24 mouse cellular contexts compared by ENCODE assay signal in the genomic region with DNA sequence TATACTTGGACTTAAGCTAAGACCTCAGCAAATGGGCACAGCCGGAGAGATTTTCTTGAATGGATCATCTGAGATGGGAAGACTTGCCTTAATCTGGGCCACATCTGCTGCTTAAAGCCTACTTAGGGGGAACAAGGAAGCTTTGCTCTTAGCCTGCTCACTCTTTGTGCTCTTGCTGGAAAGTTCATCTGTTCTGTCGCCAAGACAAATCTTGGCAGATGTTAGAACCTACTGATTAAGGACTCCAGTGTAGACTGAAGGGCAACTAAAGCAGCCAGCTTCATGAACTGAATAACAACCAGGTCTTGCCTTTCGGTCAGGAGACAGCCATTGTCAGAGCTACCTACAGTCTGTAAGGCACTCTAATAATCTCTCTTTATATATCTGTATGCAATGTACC.
DNase-seq lines count a peak whose midpoint lies in the region; ATAC-seq and TF ChIP-seq lines count a peak whose summit lies in the region.
"Had no signal": no experiment of that assay in that cellular context is flagged by ENCODE, and none has a peak within 500 bp of the region (broad histone marks: within the 10 kb centered on the region; RNA-seq: fewer than 3 reads in every experiment).

No protein-coding gene starts in this region.

- ATAC-seq in forebrain, postnatal 0 days, result peak; percentile 53
- no peak for ATAC-seq in forebrain, embryonic 12.5 days (ENCODE audit: low FRiP score)
- ATAC-seq: forebrain, embryonic 16.5 days; lung, postnatal 0 days; midbrain, embryonic 13.5 days; Patski had no signal

- H3K4me2 ChIP-seq in forebrain, postnatal 0 days (ENCODE audit: low read depth), result no peak overlapping the region
- H3K4me2 ChIP-seq in forebrain, embryonic 12.5 days, result no peak overlapping the region
- H3K4me2 ChIP-seq: embryonic facial prominence, embryonic 13.5 days; limb, embryonic 13.5 days; liver, embryonic 15.5 days; midbrain, embryonic 13.5 days; neural tube, embryonic 13.5 days had no signal

- H3K36me3 ChIP-seq in forebrain, postnatal 0 days (ENCODE audit: insufficient read depth), result peaks cover 15% of the 10 kb centered on the region
- peaks cover 11% of the 10 kb centered on the region for H3K36me3 ChIP-seq in forebrain, embryonic 12.5 days (replicated peaks)
- H3K36me3 ChIP-seq: liver, embryonic 15.5 days had no signal

- no peak for TF ChIP-seq CTCF in forebrain, postnatal 0 days (IDR thresholded peaks at IDR 0.05; ENCODE audit: low read depth)

- H3K27ac ChIP-seq in forebrain, postnatal 0 days (ENCODE audit: low read depth, low read length), result no peak overlapping the region
- no peak overlapping the region for H3K27ac ChIP-seq in forebrain, embryonic 12.5 days
- H3K27ac ChIP-seq: embryonic facial prominence, embryonic 13.5 days; heart, adult 2 months; kidney, postnatal 0 days; limb, embryonic 13.5 days; liver, embryonic 15.5 days; midbrain, embryonic 13.5 days; neural tube, embryonic 13.5 days had no signal

- DNase-seq in forebrain, postnatal 0 days, result peak; percentile 1
- DNase-seq in left cerebral cortex, adult 11 months (ENCODE audit: low spot score), result peak; percentile 7
- no peak for DNase-seq in left cerebral cortex, postnatal 4 days
- DNase-seq in right cerebral cortex, postnatal 10 days (ENCODE audit: low spot score in 2 of 2), result peak; percentile 45 to 74
- no peak for DNase-seq in right cerebral cortex, postnatal 4 days
- no peak for DNase-seq in MN1 (ENCODE audit: low spot score)
- no peak for DNase-seq in spleen, postnatal 36 days (ENCODE audit: low spot score in 2 of 2)
- DNase-seq: adrenal gland, postnatal 10 days; cerebellum, adult 11 months; gastrocnemius, postnatal 14 days; heart, adult 2 months; heart, postnatal 36 days; kidney, adult 11 months; thymus, postnatal 14 days had no signal

- no peaks in the 10 kb centered on the region for H3K4me1 ChIP-seq in forebrain, postnatal 0 days (ENCODE audit: insufficient read depth)
- H3K4me1 ChIP-seq in forebrain, embryonic 12.5 days, result no peaks in the 10 kb centered on the region
- H3K4me1 ChIP-seq: embryonic facial prominence, embryonic 13.5 days; limb, embryonic 13.5 days; liver, embryonic 15.5 days; midbrain, embryonic 13.5 days; neural tube, embryonic 13.5 days had no signal

- H3K27me3 ChIP-seq in forebrain, postnatal 0 days (ENCODE audit: insufficient read depth, low read length), result no peaks in the 10 kb centered on the region
- no peaks in the 10 kb centered on the region for H3K27me3 ChIP-seq in forebrain, embryonic 12.5 days
- H3K27me3 ChIP-seq: embryonic facial prominence, embryonic 13.5 days; limb, embryonic 13.5 days; liver, embryonic 15.5 days; midbrain, embryonic 13.5 days; neural tube, embryonic 13.5 days; Patski had no signal

- H3K9ac ChIP-seq in forebrain, postnatal 0 days, result no peak overlapping the region
- H3K9ac ChIP-seq in forebrain, embryonic 12.5 days, result no peak overlapping the region
- H3K9ac ChIP-seq: embryonic facial prominence, embryonic 13.5 days; limb, embryonic 13.5 days; liver, embryonic 15.5 days; midbrain, embryonic 13.5 days; neural tube, embryonic 13.5 days had no signal

- intact Hi-C loops in left cerebral cortex, postnatal 4 days (cut with DNase I), result no loop called here

- WGBS in forebrain, postnatal 0 days, result 72% methylated on average over 3 of the region's 3 CpGs
- 90% methylated on average over 3 of the region's 3 CpGs for WGBS in forebrain, embryonic 12.5 days

- H3K9me3 ChIP-seq in forebrain, postnatal 0 days (ENCODE audit: low read length), result no peaks in the 10 kb centered on the region
- H3K9me3 ChIP-seq in forebrain, embryonic 12.5 days, result no peaks in the 10 kb centered on the region
- H3K9me3 ChIP-seq: embryonic facial prominence, embryonic 13.5 days; limb, embryonic 13.5 days; liver, embryonic 15.5 days; midbrain, embryonic 13.5 days; neural tube, embryonic 13.5 days had no signal

- H3K4me3 ChIP-seq in forebrain, postnatal 0 days (ENCODE audit: low read depth, low read length), result no peak overlapping the region
- no peak overlapping the region for H3K4me3 ChIP-seq in forebrain, embryonic 12.5 days (replicated peaks)
- H3K4me3 ChIP-seq: embryonic facial prominence, embryonic 13.5 days; heart, adult 2 months; limb, embryonic 13.5 days; liver, embryonic 15.5 days; midbrain, embryonic 13.5 days; neural tube, embryonic 13.5 days had no signal

Comparison
In these comparisons a context has a peak if more than half of its experiments do, and no peak if none do; other contexts are left out.
1. DNase-seq: peak in forebrain, postnatal 0 days (single experiment), left cerebral cortex, adult 11 months (single experiment) and right cerebral cortex, postnatal 10 days (2 of 2); none in left cerebral cortex, postnatal 4 days (single experiment), right cerebral cortex, postnatal 4 days (single experiment), MN1 (single experiment) and spleen, postnatal 36 days (0 of 2).